Mouse (Mus musculus) myocyte (in vitro differentiated cells): Measurements from ENCODE around the gene Fgfbp1.

Experiments
- CEBPB ChIP-seq: IDR thresholded peaks from 2 replicates; pipeline ENCODE4 v1.6.1; 2011; ENCODE audit warnings: mild to moderate bottlenecking, moderate library complexity; ENCODE audit not compliant: poor library complexity, insufficient read depth, severe bottlenecking
- MYOG ChIP-seq, 3 experiments: IDR thresholded peaks; one replicate each; pipeline ENCODE4 v1.6.1; 2011; ENCODE audit warnings: control low read depth in 2 of 3, low read depth in 2 of 3, mild to moderate bottlenecking in 2 of 3; ENCODE audit not compliant: insufficient read length in 2 of 3, control insufficient read depth in 1 of 3, insufficient read depth in 1 of 3
- POLR2A ChIP-seq: IDR thresholded peaks from one replicate; pipeline ENCODE4 v1.6.1; 2011; ENCODE audit warnings: low read depth, mild to moderate bottlenecking, control low read depth, moderate library complexity; ENCODE audit not compliant: insufficient read length
- SRF ChIP-seq: IDR thresholded peaks from one replicate; pipeline ENCODE4 v1.6.1; 2011; ENCODE audit warnings: low read depth; ENCODE audit not compliant: control insufficient read depth, insufficient read length
- TCF12 ChIP-seq: IDR thresholded peaks from one replicate; pipeline ENCODE4 v1.6.1; 2011; ENCODE audit warnings: mild to moderate bottlenecking, control low read depth; ENCODE audit not compliant: poor library complexity, insufficient read depth, severe bottlenecking
- USF1 ChIP-seq: IDR thresholded peaks from one replicate; pipeline ENCODE4 v1.6.1; 2011; ENCODE audit warnings: low read depth, mild to moderate bottlenecking, control low read depth, moderate library complexity

- no peak for TF ChIP-seq CEBPB
- TF ChIP-seq POLR2A = no peak
- TF ChIP-seq MYOG (IDR thresholded peaks at IDR 0.05; ENCODE audit: control insufficient read depth in 1 of 3, insufficient read depth in 1 of 3, insufficient read length in 2 of 3, low read depth in 2 of 3) = no peak
- no peak for TF ChIP-seq USF1
- TF ChIP-seq TCF12 = no peak
- no peak for TF ChIP-seq SRF
These were observed 1.2 kb downstream of the Fgfbp1 start for GRCm38 (mm10) chr5:43980397-43980796.
